Mouse (Mus musculus) C2C12 (cell line): ENCODE data around the gene Rab31.

Experiments used
- CTCF ChIP-seq: IDR thresholded peaks from one replicate; pipeline ENCODE4 v1.5.1; 2011; ENCODE audit not compliant: control insufficient read depth, insufficient read depth, insufficient read length
- FOSL1 ChIP-seq: IDR thresholded peaks from one replicate; pipeline ENCODE4 v1.8.0; 2011; ENCODE audit warnings: mild to moderate bottlenecking, low read length; ENCODE audit not compliant: poor library complexity, insufficient read depth, severe bottlenecking
- MAX ChIP-seq: IDR thresholded peaks from one replicate; pipeline ENCODE4 v1.6.1; 2011; ENCODE audit warnings: mild to moderate bottlenecking, control low read depth
- USF1 ChIP-seq: IDR thresholded peaks from one replicate; pipeline ENCODE4 v1.6.1; 2011; ENCODE audit warnings: low read depth, mild to moderate bottlenecking, control low read depth, moderate library complexity

GRCm38 (mm10) chr17:65813763-65814162 lies 41.2 kb upstream of the Rab31 start:
- TF ChIP-seq CTCF (no peak), USF1 (no peak), MAX (peak; percentile 31), FOSL1 (peak; percentile 93)
